Mouse (Mus musculus) kidney, postnatal 0 days (tissue): ENCODE results near the gene Cgas. TPM values are rescaled to one million over a fixed set of nuclear protein-coding genes. Genes with fewer than 3 reads are reported as not detected.

Experiments used
- ATAC-seq: fragments of 200-750 bp; cut with Nextera tagmentation; replicated peaks from 2 replicates; pipeline ENCODE4 v1.8.0; 2017; ENCODE audit warnings: low read depth, moderate number of reproducible peaks, moderate TSS enrichment, moderate library complexity; ENCODE audit not compliant: low FRiP score
- DNase-seq: peaks from one replicate; pipeline ENCODE4 v3.0.0-alpha.2; 2016; ENCODE audit warnings: low spot score
- H3K27ac ChIP-seq: fragments of 300-500 bp; sonication (generic); 2 replicates; pipeline ENCODE4 v1.5.1; 2014; ENCODE audit warnings: mild to moderate bottlenecking
- H3K27me3 ChIP-seq: fragments of 300-500 bp; sonication (generic); 2 replicates; pipeline ENCODE4 v1.6.1; 2014; ENCODE audit warnings: low read length, mixed read lengths; ENCODE audit not compliant: insufficient read depth
- H3K36me3 ChIP-seq: fragments of 300-500 bp; sonication (generic); 2 replicates; pipeline ENCODE4 v1.6.1; 2014; ENCODE audit warnings: low read length, mixed read lengths; ENCODE audit not compliant: insufficient read depth
- H3K4me1 ChIP-seq: fragments of 300-500 bp; sonication (generic); replicated peaks from 2 replicates; pipeline ENCODE4 v1.6.1; 2014; ENCODE audit warnings: antibody characterized with exemption, low read length, mixed read lengths; ENCODE audit not compliant: insufficient read depth
- H3K4me2 ChIP-seq: fragments of 300-500 bp; sonication (generic); 2 replicates; pipeline ENCODE4 v1.6.1; 2014; ENCODE audit warnings: mild to moderate bottlenecking, low read length, moderate library complexity, mixed read lengths
- H3K4me3 ChIP-seq: fragments of 300-500 bp; sonication (generic); replicated peaks from 2 replicates; pipeline ENCODE4 v1.5.1; 2014; ENCODE audit warnings: low read depth, low read length
- H3K9ac ChIP-seq: fragments of 300-500 bp; sonication (generic); 2 replicates; pipeline ENCODE4 v1.6.1; 2014; ENCODE audit warnings: low read depth, low read length
- H3K9me3 ChIP-seq: fragments of 300-500 bp; sonication (generic); replicated peaks from 2 replicates; pipeline ENCODE4 v1.6.1; 2016; ENCODE audit warnings: low read length, inconsistent platforms, mixed read lengths
- CTCF ChIP-seq: IDR thresholded peaks from 2 replicates; pipeline ENCODE4 v1.5.1; 2016; ENCODE audit warnings: antibody characterized with exemption, low read depth, mild to moderate bottlenecking, moderate library complexity
- WGBS: fragments of 180-500 bp; shearing (Covaris S2); extraction: QIAGEN DNeasy Blood & Tissue Kit; methylation state at CpG from one replicate; pipeline ENCODE4 v1.1.7; 2014; 5-methylcytosine and 5-hydroxymethylcytosine counted together
- microRNA-seq: library from miRNA; unstranded; fragments of <30 nt; microRNA quantifications from one replicate; pipeline ENCODE4, GENCODE M21; 2016
- polyA plus RNA-seq: library from polyadenylated mRNA; unstranded; fragments of >200 nt; fragmentation: Nextera tagmentation; extraction: Ambion mirVana; gene quantifications from 2 replicates; pipeline ENCODE4 v1.2.1, GENCODE M21; 2015

The Cgas gene
- polyA plus RNA-seq, 1 experiment from 2014 or later: 1.4 TPM

DNA sequence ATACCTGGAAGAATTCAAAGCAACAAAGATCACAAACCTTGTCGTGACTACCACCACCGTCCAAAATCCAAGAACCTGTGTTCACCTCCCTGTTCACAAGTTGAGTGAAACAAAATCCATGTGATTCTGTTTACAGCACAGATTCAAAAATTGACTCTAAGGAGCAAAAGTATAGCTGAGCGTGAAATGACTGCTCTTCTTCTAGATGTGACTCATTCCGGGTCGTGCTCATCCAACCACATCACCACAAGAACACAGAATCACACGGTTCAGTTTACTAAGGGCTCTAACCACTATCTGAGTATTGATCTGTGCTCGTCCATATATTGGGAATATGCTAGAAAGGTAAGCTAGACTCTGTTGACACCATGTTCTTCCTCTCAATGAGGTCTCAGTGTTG, 56.1 kb downstream of the Cgas start:
- H3K4me2 ChIP-seq: no peak overlapping the region
- no peak overlapping the region for H3K27ac ChIP-seq
- no peaks in the 10 kb centered on the region for H3K36me3 ChIP-seq
- no peak for TF ChIP-seq CTCF
- H3K9me3 ChIP-seq: no peaks in the 10 kb centered on the region
- no peaks in the 10 kb centered on the region for H3K27me3 ChIP-seq
- H3K4me3 ChIP-seq: no peak overlapping the region
- no peak for ATAC-seq
- 84% methylated on average over 7 of the region's 7 CpGs for WGBS
- DNase-seq: no peak
- no peaks in the 10 kb centered on the region for H3K4me1 ChIP-seq
- no peak overlapping the region for H3K9ac ChIP-seq

DNA sequence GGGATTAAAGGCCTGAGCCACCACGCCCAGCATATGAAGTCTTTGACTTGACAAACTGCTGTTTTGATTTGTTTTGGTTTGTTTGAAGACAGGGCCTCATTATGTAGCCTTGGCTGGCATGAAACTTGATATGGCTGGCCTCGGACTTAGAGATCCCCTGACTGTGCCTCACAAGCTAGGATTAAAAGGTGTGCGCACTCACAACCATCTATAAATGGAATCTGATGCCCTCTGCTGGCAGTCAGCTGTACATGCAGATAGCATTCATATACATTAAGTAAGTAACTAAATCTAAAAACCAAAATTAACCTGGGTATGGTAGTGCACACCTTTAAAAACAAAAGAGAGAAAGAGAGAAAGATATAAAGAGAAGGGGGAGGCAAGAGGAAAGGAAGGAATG, 57.1 kb downstream of the Cgas start:
- no peak overlapping the region for H3K27ac ChIP-seq
- H3K9me3 ChIP-seq: no peaks in the 10 kb centered on the region
- peak; percentile 74 for TF ChIP-seq CTCF
- H3K27me3 ChIP-seq: no peaks in the 10 kb centered on the region
- ATAC-seq: 0 out of 2 replicates have a peak, but pooled peaks have one; percentile 33
- H3K9ac ChIP-seq: no peak overlapping the region
- WGBS: 40% methylated on average over 3 of the region's 3 CpGs
- no peak overlapping the region for H3K4me2 ChIP-seq
- H3K36me3 ChIP-seq: no peaks in the 10 kb centered on the region
- H3K4me1 ChIP-seq: no peaks in the 10 kb centered on the region
- H3K4me3 ChIP-seq: no peak overlapping the region
- peak; percentile 33 for DNase-seq

Small RNA genes within 50 kb of the gene (microRNA-seq; reads per million reads assigned to microRNA genes)
- gene Gm26377: not detected

Other genes with a start within 250 kb of the Cgas start
- 23.4 and 33.9 TPM in 2 replicates for gene Gsta1, start 212.6 kb downstream of the Cgas start, polyA plus RNA-seq
- 8.4 and 10.3 TPM in 2 replicates for gene Gm3776, start 186.1 kb downstream of the Cgas start, polyA plus RNA-seq
- gene Gm10639, start 153.3 kb downstream of the Cgas start, polyA plus RNA-seq: 77.2 and 80.9 TPM in 2 replicates
- not detected in 2 replicates for gene Omt2a, start 128.4 kb downstream of the Cgas start, polyA plus RNA-seq
- not detected in 2 replicates for gene Omt2b, start 115.6 kb downstream of the Cgas start, polyA plus RNA-seq
- gene Gsta2, start 87.4 kb downstream of the Cgas start, polyA plus RNA-seq: 301 and 320 TPM in 2 replicates
- 0.20 and 0.24 TPM in 2 replicates for gene Dppa5a, start 75.1 kb downstream of the Cgas start, polyA plus RNA-seq
- gene Ooep, start 64.5 kb downstream of the Cgas start, polyA plus RNA-seq: 2.9 and 3.0 TPM in 2 replicates
- 0.22 TPM in 2 replicates for gene Ddx43, start 47.5 kb downstream of the Cgas start, polyA plus RNA-seq
- gene Mto1, start 5.0 kb upstream of the Cgas start, polyA plus RNA-seq: 20.8 and 24.4 TPM in 2 replicates
- gene Gm17324, start 5.5 kb upstream of the Cgas start, polyA plus RNA-seq: 0.70 and 0.99 TPM in 2 replicates
- gene Eef1a1, start 45.9 kb upstream of the Cgas start, polyA plus RNA-seq: 4,583 and 4,728 TPM in 2 replicates
- gene Slc17a5, start 144.8 kb upstream of the Cgas start, polyA plus RNA-seq: 17.7 and 20.4 TPM in 2 replicates
- 4.3 and 4.8 TPM in 2 replicates for gene Cd109, start 172.3 kb upstream of the Cgas start, polyA plus RNA-seq